Mouse (Mus musculus): ENCODE results near the gene Bloc1s1. TPM values are rescaled to one million over a fixed set of nuclear protein-coding genes. Genes with fewer than 3 reads are reported as not detected.

Gene Bloc1s1
- polyA plus RNA-seq, 1 experiment from 2014 or later: 197 TPM

GRCm38 (mm10) chr10:128904812-128905211 lies 19.0 kb downstream of the Bloc1s1 start:
- Histone ChIP-seq H3K4me3 (replicated peaks) (no peak overlapping the region), H3K27me3 (no peaks in the 10 kb centered on the region), H3K36me3 (no peaks in the 10 kb centered on the region), H3K4me1 (replicated peaks) (peaks cover 9% of the 10 kb centered on the region), H3K9me3 (no peaks in the 10 kb centered on the region), H3K9ac (replicated peaks) (no peak overlapping the region), H3K27ac (no peak overlapping the region), H3K4me2 (no peak overlapping the region)
- 65% methylated on average over 5 of the region's 5 CpGs for WGBS
- no peak for ATAC-seq (ENCODE audit: insufficient number of reproducible peaks, insufficient read depth, low FRiP score, low TSS enrichment, low read depth)

GRCm38 (mm10) chr10:128902409-128902988 lies 21.3 kb downstream of the Bloc1s1 start:
- Histone ChIP-seq H3K4me1 (replicated peaks) (no peaks in the 10 kb centered on the region), H3K9ac (replicated peaks) (no peak overlapping the region), H3K36me3 (no peaks in the 10 kb centered on the region), H3K27ac (no peak overlapping the region), H3K4me3 (replicated peaks) (no peak overlapping the region), H3K9me3 (no peaks in the 10 kb centered on the region), H3K27me3 (no peaks in the 10 kb centered on the region), H3K4me2 (no peak overlapping the region)
- ATAC-seq (ENCODE audit: insufficient number of reproducible peaks, insufficient read depth, low FRiP score, low TSS enrichment, low read depth): no peak
- 81% methylated on average over 3 of the region's 3 CpGs for WGBS

- no peaks in the 10 kb centered on the region for H3K9me3 ChIP-seq
- H3K4me3 ChIP-seq (replicated peaks): no peak overlapping the region
- WGBS: 70% methylated on average over 1 of the region's 1 CpGs
- H3K4me1 ChIP-seq (replicated peaks): 0 out of 2 replicates have a peak, but pooled peaks cover 7% of the 10 kb centered on the region
- no peak overlapping the region for H3K27ac ChIP-seq
- H3K36me3 ChIP-seq: no peaks in the 10 kb centered on the region
- no peak overlapping the region for H3K4me2 ChIP-seq
- ATAC-seq (ENCODE audit: insufficient number of reproducible peaks, insufficient read depth, low FRiP score, low TSS enrichment, low read depth): no peak
- H3K27me3 ChIP-seq: peaks cover 8% of the 10 kb centered on the region
- H3K9ac ChIP-seq (replicated peaks): no peak overlapping the region
These were observed 22.4 kb downstream of the Bloc1s1 start for GRCm38 (mm10) chr10:128901409-128901808.

GRCm38 (mm10) chr10:128900698-128901097 lies 23.1 kb downstream of the Bloc1s1 start, which contains the start of gene Cd63:
Gene Cd63 (plus strand): TSS chr10:128900989.
- H3K4me1 ChIP-seq (replicated peaks): peaks cover 14% of the 10 kb centered on the region; the same call in 1 of the 2 replicates
- H3K4me3 ChIP-seq (replicated peaks): no peak within 1 kb of the TSS
- H3K9ac ChIP-seq (replicated peaks): no peak within 1 kb of the TSS
- ATAC-seq (ENCODE audit: insufficient number of reproducible peaks, insufficient read depth, low FRiP score, low TSS enrichment, low read depth): no peak
- H3K36me3 ChIP-seq: no peaks in the 10 kb centered on the region
- H3K9me3 ChIP-seq: no peaks in the 10 kb centered on the region
- 87% methylated on average over 3 of the region's 3 CpGs for WGBS
- H3K4me2 ChIP-seq: no peak within 1 kb of the TSS
- no peak within 1 kb of the TSS for H3K27ac ChIP-seq
- H3K27me3 ChIP-seq: peaks cover 15% of the 10 kb centered on the region

GRCm38 (mm10) chr10:128899759-128900490 lies 23.9 kb downstream of the Bloc1s1 start:
- no peak overlapping the region for H3K27ac ChIP-seq
- no peak overlapping the region for H3K4me2 ChIP-seq
- H3K4me1 ChIP-seq (replicated peaks): peaks cover 20% of the 10 kb centered on the region; the same call in 1 of the 2 replicates
- peaks cover 16% of the 10 kb centered on the region for H3K27me3 ChIP-seq
- no peaks in the 10 kb centered on the region for H3K36me3 ChIP-seq
- no peaks in the 10 kb centered on the region for H3K9me3 ChIP-seq
- 81% methylated on average over 6 of the region's 6 CpGs for WGBS
- H3K4me3 ChIP-seq (replicated peaks): no peak overlapping the region
- no peak for ATAC-seq (ENCODE audit: insufficient number of reproducible peaks, insufficient read depth, low FRiP score, low TSS enrichment, low read depth)
- H3K9ac ChIP-seq (replicated peaks): no peak overlapping the region

- no peak overlapping the region for H3K4me2 ChIP-seq
- WGBS: 6% methylated on average over 1 of the region's 1 CpGs
- H3K27me3 ChIP-seq: peaks cover 16% of the 10 kb centered on the region
- no peak overlapping the region for H3K9ac ChIP-seq (replicated peaks)
- no peaks in the 10 kb centered on the region for H3K9me3 ChIP-seq
- no peak overlapping the region for H3K27ac ChIP-seq
- peaks cover 26% of the 10 kb centered on the region for H3K4me1 ChIP-seq (replicated peaks)
- H3K36me3 ChIP-seq: no peaks in the 10 kb centered on the region
- ATAC-seq (ENCODE audit: insufficient number of reproducible peaks, insufficient read depth, low FRiP score, low TSS enrichment, low read depth): no peak
- H3K4me3 ChIP-seq (replicated peaks): no peak overlapping the region
These were observed 26.3 kb downstream of the Bloc1s1 start for GRCm38 (mm10) chr10:128897501-128897900.

GRCm38 (mm10) chr10:128896807-128897206 lies 27.0 kb downstream of the Bloc1s1 start:
- no peak for ATAC-seq (ENCODE audit: insufficient number of reproducible peaks, insufficient read depth, low FRiP score, low TSS enrichment, low read depth)
- Histone ChIP-seq H3K36me3 (no peaks in the 10 kb centered on the region), H3K4me1 (replicated peaks) (peaks cover 30% of the 10 kb centered on the region), H3K4me2 (peak overlapping the region; percentile 45; the same call in 1 of the 2 replicates), H3K27ac (no peak overlapping the region), H3K9me3 (no peaks in the 10 kb centered on the region), H3K4me3 (replicated peaks) (no peak overlapping the region), H3K9ac (replicated peaks) (no peak overlapping the region; the same call in 1 of the 2 replicates), H3K27me3 (peaks cover 16% of the 10 kb centered on the region)
- WGBS: 39% methylated on average over 1 of the region's 1 CpGs

GRCm38 (mm10) chr10:128895952-128896693 lies 27.7 kb downstream of the Bloc1s1 start:
- ATAC-seq (ENCODE audit: insufficient number of reproducible peaks, insufficient read depth, low FRiP score, low TSS enrichment, low read depth): no peak
- Histone ChIP-seq H3K4me1 (replicated peaks) (peaks cover 30% of the 10 kb centered on the region), H3K36me3 (no peaks in the 10 kb centered on the region), H3K27ac (no peak overlapping the region), H3K27me3 (peaks cover 16% of the 10 kb centered on the region), H3K4me3 (replicated peaks) (peak overlapping the region; percentile 27), H3K9ac (replicated peaks) (peak overlapping the region; percentile 38), H3K9me3 (no peaks in the 10 kb centered on the region), H3K4me2 (peak overlapping the region; percentile 45)
- WGBS: 3% methylated on average over 17 of the region's 17 CpGs

- ATAC-seq (ENCODE audit: insufficient number of reproducible peaks, insufficient read depth, low FRiP score, low TSS enrichment, low read depth): no peak
- Histone ChIP-seq H3K9me3 (no peaks in the 10 kb centered on the region), H3K36me3 (no peaks in the 10 kb centered on the region), H3K27ac (no peak overlapping the region), H3K4me3 (replicated peaks) (peak overlapping the region; percentile 27; the same call in 1 of the 2 replicates), H3K4me1 (replicated peaks) (peaks cover 30% of the 10 kb centered on the region), H3K9ac (replicated peaks) (peak overlapping the region; percentile 38; the same call in 1 of the 2 replicates), H3K4me2 (peak overlapping the region; percentile 45), H3K27me3 (peaks cover 16% of the 10 kb centered on the region)
- under 1% methylated on average over 9 of the region's 9 CpGs for WGBS
These were observed 28.4 kb downstream of the Bloc1s1 start for GRCm38 (mm10) chr10:128895437-128895836.

GRCm38 (mm10) chr10:128892246-128892645 lies 31.6 kb downstream of the Bloc1s1 start:
- peak overlapping the region; percentile 87 for H3K4me3 ChIP-seq (replicated peaks)
- peak overlapping the region; percentile 86 for H3K9ac ChIP-seq (replicated peaks)
- WGBS: 1% methylated on average over 9 of the region's 9 CpGs
- no peak for ATAC-seq (ENCODE audit: insufficient number of reproducible peaks, insufficient read depth, low FRiP score, low TSS enrichment, low read depth)
- peak overlapping the region; percentile 86 for H3K4me2 ChIP-seq
- peaks cover 16% of the 10 kb centered on the region for H3K27me3 ChIP-seq
- no peaks in the 10 kb centered on the region for H3K9me3 ChIP-seq
- peaks cover 10% of the 10 kb centered on the region for H3K36me3 ChIP-seq
- peaks cover 50% of the 10 kb centered on the region for H3K4me1 ChIP-seq (replicated peaks)
- H3K27ac ChIP-seq: peak overlapping the region; percentile 97
